Mouse (Mus musculus) retina, embryonic 14.5 days (tissue): ENCODE results near the gene 1810055G02Rik.
A peak's percentile ranks its signal among the peaks of the same experiment; 100 is the strongest.

ENCODE experiments used
- DNase-seq: peaks from one replicate; pipeline ENCODE4 v3.0.0-alpha.2; 2015; ENCODE audit warnings: low spot score

Gene 1810055G02Rik

GRCm38 (mm10) chr19:3743851-3744512 lies 35.9 kb downstream of the 1810055G02Rik start:
- peak; percentile 79 for DNase-seq

GRCm38 (mm10) chr19:3752621-3753239 lies 44.6 kb downstream of the 1810055G02Rik start:
- DNase-seq: no peak

- no peak for DNase-seq
These were observed 45.1 kb downstream of the 1810055G02Rik start for GRCm38 (mm10) chr19:3753240-3753633.

GRCm38 (mm10) chr19:3753738-3754137 lies 45.6 kb downstream of the 1810055G02Rik start:
- no peak for DNase-seq

- DNase-seq: no peak
These were observed 49.8 kb downstream of the 1810055G02Rik start for GRCm38 (mm10) chr19:3757861-3758260.

GRCm38 (mm10) chr19:3765221-3765820 lies 57.2 kb downstream of the 1810055G02Rik start:
- DNase-seq: no peak

- DNase-seq: no peak
These were observed 58.3 kb downstream of the 1810055G02Rik start for GRCm38 (mm10) chr19:3766378-3766777.

GRCm38 (mm10) chr19:3767276-3767780 lies 59.2 kb downstream of the 1810055G02Rik start, which contains the start of gene Kmt5b:
Gene Kmt5b (plus strand): TSS chr19:3767421.
- peak; percentile 68 for DNase-seq
